9 mouse cellular contexts compared by ENCODE assay signal in the genomic region with DNA sequence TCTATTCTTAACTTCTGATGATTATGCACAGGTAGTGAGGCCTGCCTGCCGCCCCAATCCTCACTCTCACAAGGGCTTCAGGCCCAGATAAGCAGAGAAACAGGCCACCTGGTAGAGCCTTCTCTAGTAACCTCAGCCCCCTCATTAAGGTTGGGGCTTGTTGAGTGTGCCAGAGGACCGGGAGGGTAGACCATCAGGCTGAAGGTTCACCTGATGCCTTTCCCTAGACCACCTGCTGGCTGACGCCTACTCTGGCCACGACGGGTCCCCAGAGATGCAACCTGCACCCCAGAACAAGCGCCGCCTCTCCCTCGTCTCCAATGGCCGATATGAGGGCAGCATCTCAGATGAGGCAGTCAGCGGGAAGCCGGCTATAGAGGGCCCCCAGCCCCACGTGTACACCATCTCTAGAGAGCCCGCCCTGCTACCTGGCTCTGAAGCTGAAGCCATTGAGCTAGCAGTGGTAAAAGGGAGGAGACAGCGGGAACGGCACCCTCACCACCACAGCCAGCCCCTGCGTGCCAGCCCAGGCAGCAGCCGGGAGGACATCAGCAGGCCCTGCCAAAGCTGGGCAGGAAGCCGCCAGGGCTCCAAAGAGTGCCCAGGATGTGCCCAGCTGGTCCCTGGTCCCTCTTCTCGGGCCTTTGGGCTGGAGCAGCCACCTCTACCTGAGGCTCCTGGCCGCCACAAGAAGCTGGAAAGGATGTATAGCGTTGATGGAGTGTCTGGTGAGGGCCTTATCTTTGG. TPM values are rescaled to one million over a fixed set of nuclear protein-coding genes. Genes with fewer than 3 reads are reported as not detected.
DNase-seq lines count a peak whose midpoint lies in the region; ATAC-seq and TF ChIP-seq lines count a peak whose summit lies in the region.
"Had no signal": no experiment of that assay in that cellular context is flagged by ENCODE, and none has a peak within 500 bp of the region (broad histone marks: within the 10 kb centered on the region; RNA-seq: fewer than 3 reads in every experiment).

No protein-coding gene starts in this region.

- peaks cover 7% of the 10 kb centered on the region; the same call in 1 of the 2 replicates for H3K4me1 ChIP-seq in heart, postnatal 0 days (ENCODE audit: control insufficient read depth, insufficient read depth)
- H3K4me1 ChIP-seq in forebrain, postnatal 0 days (ENCODE audit: insufficient read depth) = peaks cover 13% of the 10 kb centered on the region; the same call in 1 of the 2 replicates
- H3K4me1 ChIP-seq in midbrain, embryonic 10.5 days = peaks cover 23% of the 10 kb centered on the region

- no peak overlapping the region for H3K27ac ChIP-seq in heart, postnatal 0 days (ENCODE audit: low read depth)
- peak overlapping the region; percentile 67 for H3K27ac ChIP-seq in forebrain, postnatal 0 days (ENCODE audit: low read depth, low read length)
- H3K27ac ChIP-seq in midbrain, embryonic 10.5 days (replicated peaks) = no peak overlapping the region
- H3K27ac ChIP-seq: liver, embryonic 14.5 days had no signal

- H3K4me3 ChIP-seq in heart, postnatal 0 days (ENCODE audit: low read depth, low read length) = peak overlapping the region; percentile 91; the same call in 1 of the 2 replicates
- peak overlapping the region; percentile 91 for H3K4me3 ChIP-seq in forebrain, postnatal 0 days (ENCODE audit: low read depth, low read length)
- peak overlapping the region; percentile 78 for H3K4me3 ChIP-seq in midbrain, embryonic 10.5 days

- TF ChIP-seq EP300 in heart, postnatal 0 days (IDR thresholded peaks at IDR 0.05; ENCODE audit: low read depth) = no peak

- DNase-seq in heart, postnatal 0 days (ENCODE audit: low spot score) = no peak
- DNase-seq in heart, adult 18-20 months = no peak
- peak; percentile 32 for DNase-seq in cerebellum, postnatal 14 days
- DNase-seq in forebrain, postnatal 0 days = no peak
- no peak for DNase-seq in midbrain, embryonic 10.5 days (ENCODE audit: low spot score)
- DNase-seq in embryo, embryonic 11 days = no peak
- DNase-seq in spleen, postnatal 10 days (ENCODE audit: low spot score in 2 of 2) = no peak
- no peak for DNase-seq in lung, postnatal 4 days

- no peaks in the 10 kb centered on the region for H3K27me3 ChIP-seq in heart, postnatal 0 days (ENCODE audit: control insufficient read depth, insufficient read depth, low read length)
- no peaks in the 10 kb centered on the region for H3K27me3 ChIP-seq in forebrain, postnatal 0 days (ENCODE audit: insufficient read depth, low read length)
- no peaks in the 10 kb centered on the region for H3K27me3 ChIP-seq in midbrain, embryonic 10.5 days (ENCODE audit: low read depth, poor library complexity, severe bottlenecking)

- 89% methylated on average over 21 of the region's 21 CpGs for WGBS in heart, postnatal 0 days
- WGBS in forebrain, postnatal 0 days = 72% methylated on average over 21 of the region's 21 CpGs
- WGBS in midbrain, embryonic 10.5 days = 89% methylated on average over 21 of the region's 21 CpGs

- H3K4me2 ChIP-seq in heart, postnatal 0 days (ENCODE audit: low read depth, low read length) = peak overlapping the region; percentile 90
- H3K4me2 ChIP-seq in forebrain, postnatal 0 days (ENCODE audit: low read depth) = peak overlapping the region; percentile 95

- H3K36me3 ChIP-seq in heart, postnatal 0 days (replicated peaks; ENCODE audit: control insufficient read depth, insufficient read depth, low read length) = peaks cover 24% of the 10 kb centered on the region
- peaks cover 33% of the 10 kb centered on the region for H3K36me3 ChIP-seq in forebrain, postnatal 0 days (ENCODE audit: insufficient read depth)
- peaks cover 44% of the 10 kb centered on the region for H3K36me3 ChIP-seq in midbrain, embryonic 10.5 days

- H3K9me3 ChIP-seq in heart, postnatal 0 days (replicated peaks; ENCODE audit: control insufficient read depth, low read length) = no peaks in the 10 kb centered on the region
- H3K9me3 ChIP-seq in forebrain, postnatal 0 days (ENCODE audit: low read length) = no peaks in the 10 kb centered on the region
- no peaks in the 10 kb centered on the region for H3K9me3 ChIP-seq in midbrain, embryonic 10.5 days (replicated peaks)

- ATAC-seq in heart, postnatal 0 days (ENCODE audit: insufficient read depth, low read depth) = no peak
- no peak for ATAC-seq in forebrain, postnatal 0 days

- TF ChIP-seq CTCF in heart, postnatal 0 days (IDR thresholded peaks at IDR 0.05; ENCODE audit: low read depth) = no peak
- TF ChIP-seq CTCF in forebrain, postnatal 0 days (IDR thresholded peaks at IDR 0.05; ENCODE audit: low read depth) = no peak

- peak overlapping the region; percentile 81; the same call in 1 of the 2 replicates for H3K9ac ChIP-seq in heart, postnatal 0 days (replicated peaks; ENCODE audit: low read depth, low read length)
- H3K9ac ChIP-seq in forebrain, postnatal 0 days = peak overlapping the region; percentile 89

RNA-seq across cellular contexts. Expression of a gene that starts 1.4 kb away (rescaled TPM):
- 68.3 and 86.7 TPM in 2 replicates for total RNA-seq in heart, postnatal 0 days (2014; rRNA removed; ENCODE audit: low replicate concordance)
- polyA plus RNA-seq in heart, postnatal 0 days (2015; fragmentation: Nextera tagmentation; extraction: Ambion mirVana) = 33.5 and 36.0 TPM in 2 replicates
- 10 to 100 TPM; 11.2 to 13.6 TPM for total RNA-seq in heart, adult 18-20 months (2021)
- 285 and 329 TPM in 2 replicates for total RNA-seq in forebrain, postnatal 0 days (2014; rRNA removed)
- 258 and 262 TPM in 2 replicates for polyA plus RNA-seq in forebrain, postnatal 0 days (2015; fragmentation: Nextera tagmentation; extraction: Ambion mirVana)
- polyA plus RNA-seq in midbrain, embryonic 10.5 days (2016; fragmentation: Nextera tagmentation; extraction: Ambion mirVana) = 66.4 and 84.9 TPM in 2 replicates

RNA-seq across cellular contexts. Expression of a gene that starts 24.5 kb away (rescaled TPM):
- total RNA-seq in heart, postnatal 0 days (2014; rRNA removed; ENCODE audit: low replicate concordance) = not detected in 2 replicates
- not detected in 2 replicates for polyA plus RNA-seq in heart, postnatal 0 days (2015; fragmentation: Nextera tagmentation; extraction: Ambion mirVana)
- total RNA-seq in heart, adult 18-20 months (2021) = not detected
- total RNA-seq in forebrain, postnatal 0 days (2014; rRNA removed) = not detected in 2 replicates
- not detected in 2 replicates for polyA plus RNA-seq in forebrain, postnatal 0 days (2015; fragmentation: Nextera tagmentation; extraction: Ambion mirVana)
- not detected in 2 replicates for polyA plus RNA-seq in midbrain, embryonic 10.5 days (2016; fragmentation: Nextera tagmentation; extraction: Ambion mirVana)

RNA-seq across cellular contexts. Expression of a gene that starts 39.4 kb away (rescaled TPM):
- not detected in 2 replicates for total RNA-seq in heart, postnatal 0 days (2014; rRNA removed; ENCODE audit: low replicate concordance)
- not detected in 2 replicates for polyA plus RNA-seq in heart, postnatal 0 days (2015; fragmentation: Nextera tagmentation; extraction: Ambion mirVana)
- not detected for total RNA-seq in heart, adult 18-20 months (2021)
- not detected in 2 replicates for total RNA-seq in forebrain, postnatal 0 days (2014; rRNA removed)
- polyA plus RNA-seq in forebrain, postnatal 0 days (2015; fragmentation: Nextera tagmentation; extraction: Ambion mirVana) = not detected in 2 replicates
- polyA plus RNA-seq in midbrain, embryonic 10.5 days (2016; fragmentation: Nextera tagmentation; extraction: Ambion mirVana) = 0.09 TPM in 1 of 2 replicates, not detected in the other

Comparison
In these comparisons a context has a peak if more than half of its experiments do, and no peak if none do; other contexts are left out.
1. DNase-seq: peak in cerebellum, postnatal 14 days (2 of 2); none in heart, postnatal 0 days (single experiment), heart, adult 18-20 months (0 of 2), forebrain, postnatal 0 days (single experiment), midbrain, embryonic 10.5 days (single experiment), embryo, embryonic 11 days (single experiment), spleen, postnatal 10 days (0 of 2) and lung, postnatal 4 days (0 of 2).
2. Peak in every context shown above with its lines, with median percentiles within 50 percentile points of each other: H3K4me3 ChIP-seq.